Mouse (Mus musculus) right cerebral cortex, postnatal 10 days (tissue): Measurements from ENCODE around the gene Ubc.
A peak's percentile ranks its signal among the peaks of the same experiment; 100 is the strongest.

Experiments
- DNase-seq, 2 experiments: peaks; one replicate each; pipeline ENCODE4 v3.0.0; 2021; ENCODE audit warnings: low spot score in 2 of 2

Ubc gene

GRCm38 (mm10) chr5:125382673-125383558 lies 7.1 kb downstream of the Ubc start:
- DNase-seq: peak; percentile 73 to 77

- DNase-seq: no peak
Measured at GRCm38 (mm10) chr5:125381954-125382672, 7.9 kb downstream of the Ubc start.

GRCm38 (mm10) chr5:125378919-125379318 lies 11.1 kb downstream of the Ubc start:
- no peak for DNase-seq

GRCm38 (mm10) chr5:125377214-125377613 lies 12.8 kb downstream of the Ubc start:
- no peak for DNase-seq

GRCm38 (mm10) chr5:125375871-125376270 lies 14.1 kb downstream of the Ubc start:
- no peak for DNase-seq

- DNase-seq: no peak
Measured at GRCm38 (mm10) chr5:125372027-125372426, 18.0 kb downstream of the Ubc start.

- DNase-seq: no peak
Measured at GRCm38 (mm10) chr5:125370950-125371693, 18.9 kb downstream of the Ubc start.

- DNase-seq: peak; percentile 74 to 76
Measured at GRCm38 (mm10) chr5:125368568-125368967, 21.4 kb downstream of the Ubc start.

GRCm38 (mm10) chr5:125368156-125368555 lies 21.8 kb downstream of the Ubc start:
- DNase-seq: no peak

- DNase-seq: no peak
Measured at GRCm38 (mm10) chr5:125364851-125365429, 25.1 kb downstream of the Ubc start.

- peak; percentile 68 for DNase-seq
Measured at GRCm38 (mm10) chr5:125363894-125364293, 26.1 kb downstream of the Ubc start.

- DNase-seq: no peak
Measured at GRCm38 (mm10) chr5:125360981-125361510, 29.0 kb downstream of the Ubc start.

- DNase-seq: peak in 1 of 2 experiments; percentile 55
Measured at GRCm38 (mm10) chr5:125360566-125360965, 29.4 kb downstream of the Ubc start.

- peak in 1 of 2 experiments; percentile 46 for DNase-seq
Measured at GRCm38 (mm10) chr5:125358270-125358608, 31.8 kb downstream of the Ubc start.

- DNase-seq: no peak
Measured at GRCm38 (mm10) chr5:125357543-125358269, 32.3 kb downstream of the Ubc start.

- DNase-seq: no peak
Measured at GRCm38 (mm10) chr5:125355650-125356049, 34.4 kb downstream of the Ubc start.

- DNase-seq: no peak
Measured at GRCm38 (mm10) chr5:125354885-125355492, 35.0 kb downstream of the Ubc start.

GRCm38 (mm10) chr5:125352781-125353294 lies 37.2 kb downstream of the Ubc start:
- no peak for DNase-seq

GRCm38 (mm10) chr5:125351939-125352338 lies 38.1 kb downstream of the Ubc start:
- no peak for DNase-seq

- DNase-seq: no peak
Measured at GRCm38 (mm10) chr5:125351057-125351456, 38.9 kb downstream of the Ubc start.
